Mouse (Mus musculus) forebrain, embryonic 11.5 days (tissue): ENCODE results near the gene Mcm9. TPM values are rescaled to one million over a fixed set of nuclear protein-coding genes. Genes with fewer than 3 reads are reported as not detected.

ENCODE experiments used
- ATAC-seq: fragments of 200-750 bp; cut with Nextera tagmentation; replicated peaks from 2 replicates; pipeline ENCODE4 v1.8.0; 2017; ENCODE audit warnings: moderate TSS enrichment; ENCODE audit not compliant: low FRiP score
- DNase-seq: peaks from one replicate; pipeline ENCODE4 v3.0.0-alpha.2; 2017; ENCODE audit warnings: low spot score
- H3K27ac ChIP-seq: fragments of 300-500 bp; sonication (generic); 2 replicates; pipeline ENCODE4 v1.5.1; 2014; ENCODE audit warnings: low read depth, low read length
- H3K27me3 ChIP-seq: fragments of 300-500 bp; sonication (generic); 2 replicates; pipeline ENCODE4 v1.6.1; 2014; ENCODE audit warnings: mild to moderate bottlenecking, low read length, mixed read lengths; ENCODE audit not compliant: control insufficient read depth, insufficient read depth
- H3K36me3 ChIP-seq: fragments of 300-500 bp; sonication (generic); 2 replicates; pipeline ENCODE4 v1.6.1; 2014; ENCODE audit warnings: mild to moderate bottlenecking, low read length, moderate library complexity, mixed read lengths; ENCODE audit not compliant: control insufficient read depth, insufficient read depth
- H3K4me1 ChIP-seq: fragments of 300-500 bp; sonication (generic); replicated peaks from 2 replicates; pipeline ENCODE4 v1.6.1; 2014; ENCODE audit warnings: low read length, mixed read lengths; ENCODE audit not compliant: control insufficient read depth, insufficient read depth
- H3K4me2 ChIP-seq: fragments of 300-500 bp; sonication (generic); 2 replicates; pipeline ENCODE4 v1.6.1; 2014; ENCODE audit warnings: low read depth, mild to moderate bottlenecking, low read length, moderate library complexity, mixed read lengths; ENCODE audit not compliant: severe bottlenecking
- H3K4me3 ChIP-seq: fragments of 300-500 bp; sonication (generic); 2 replicates; pipeline ENCODE4 v1.5.1; 2014; ENCODE audit warnings: low read depth, low read length
- H3K9ac ChIP-seq: fragments of 300-500 bp; sonication (generic); 2 replicates; pipeline ENCODE4 v1.6.1; 2014; ENCODE audit warnings: low read length
- H3K9me3 ChIP-seq: fragments of 300-500 bp; sonication (generic); 2 replicates; pipeline ENCODE4 v1.6.1; 2016; ENCODE audit warnings: low read length, mixed read lengths; ENCODE audit not compliant: control insufficient read depth
- WGBS: fragments of 180-500 bp; shearing (Covaris S2); extraction: QIAGEN DNeasy Blood & Tissue Kit; methylation state at CpG from one replicate; pipeline ENCODE4 v1.1.7; 2014; 5-methylcytosine and 5-hydroxymethylcytosine counted together
- polyA plus RNA-seq: library from polyadenylated mRNA; unstranded; fragments of >200 nt; fragmentation: Nextera tagmentation; extraction: Ambion mirVana; gene quantifications from 2 replicates; pipeline ENCODE4 v1.2.1, GENCODE M21; 2014

The Mcm9 gene
- polyA plus RNA-seq, 1 experiment from 2014 or later: 17.5 TPM

GRCm38 (mm10) chr10:53537596-53537995 is 92.6 kb downstream of the Mcm9 start:
- Histone ChIP-seq H3K9ac (no peak overlapping the region), H3K4me3 (no peak overlapping the region), H3K36me3 (no peaks in the 10 kb centered on the region; the same call in 1 of the 2 replicates), H3K27ac (no peak overlapping the region), H3K4me2 (no peak overlapping the region), H3K4me1 (no peaks in the 10 kb centered on the region), H3K9me3 (no peaks in the 10 kb centered on the region), H3K27me3 (no peaks in the 10 kb centered on the region)
- no peak for ATAC-seq
- 81% methylated on average over 7 of the region's 7 CpGs for WGBS
- no peak for DNase-seq

- WGBS: 82% methylated on average over 5 of the region's 5 CpGs
- no peaks in the 10 kb centered on the region for H3K4me1 ChIP-seq
These were observed 97.9 kb downstream of the Mcm9 start for GRCm38 (mm10) chr10:53532297-53532696.

GRCm38 (mm10) chr10:53527838-53528773 is 102.1 kb downstream of the Mcm9 start:
- no peak for DNase-seq
- WGBS: 39% methylated on average over 6 of the region's 6 CpGs
- Histone ChIP-seq H3K9ac (no peak overlapping the region), H3K4me2 (no peak overlapping the region), H3K27me3 (no peaks in the 10 kb centered on the region), H3K4me1 (no peaks in the 10 kb centered on the region), H3K4me3 (no peak overlapping the region), H3K36me3 (no peaks in the 10 kb centered on the region), H3K9me3 (no peaks in the 10 kb centered on the region), H3K27ac (no peak overlapping the region)
- ATAC-seq: 0 out of 2 replicates have a peak, but pooled peaks have one; percentile 21

More at GRCm38 (mm10) chr10:53532297-53532696, 97.9 kb downstream of the Mcm9 start:
- Histone ChIP-seq H3K4me3 (no peak overlapping the region), H3K9ac (no peak overlapping the region), H3K9me3 (no peaks in the 10 kb centered on the region), H3K27ac (no peak overlapping the region), H3K36me3 (no peaks in the 10 kb centered on the region), H3K4me2 (no peak overlapping the region), H3K27me3 (no peaks in the 10 kb centered on the region)
- DNase-seq: no peak
- ATAC-seq: no peak

- H3K9me3 ChIP-seq: no peaks in the 10 kb centered on the region
- no peaks in the 10 kb centered on the region for H3K4me1 ChIP-seq
- no peak overlapping the region for H3K27ac ChIP-seq
- DNase-seq: no peak
- WGBS: 90% methylated on average over 3 of the region's 3 CpGs
- ATAC-seq: no peak
- H3K4me2 ChIP-seq: no peak overlapping the region
- H3K36me3 ChIP-seq: no peaks in the 10 kb centered on the region
- no peak overlapping the region for H3K4me3 ChIP-seq
- H3K9ac ChIP-seq: no peak overlapping the region
- H3K27me3 ChIP-seq: no peaks in the 10 kb centered on the region
These were observed 102.9 kb downstream of the Mcm9 start for GRCm38 (mm10) chr10:53527344-53527743.

- Histone ChIP-seq H3K9me3 (no peaks in the 10 kb centered on the region), H3K9ac (no peak overlapping the region), H3K36me3 (no peaks in the 10 kb centered on the region), H3K27ac (no peak overlapping the region), H3K4me3 (no peak overlapping the region), H3K27me3 (no peaks in the 10 kb centered on the region), H3K4me2 (no peak overlapping the region), H3K4me1 (no peaks in the 10 kb centered on the region)
- no peak for ATAC-seq
- 93% methylated on average over 2 of the region's 2 CpGs for WGBS
- DNase-seq: no peak
These were observed 103.9 kb downstream of the Mcm9 start for GRCm38 (mm10) chr10:53526350-53526749.

- ATAC-seq (no peak), DNase-seq (no peak)
- Histone ChIP-seq H3K27me3 (no peaks in the 10 kb centered on the region), H3K4me2 (no peak overlapping the region), H3K4me1 (no peaks in the 10 kb centered on the region), H3K27ac (no peak overlapping the region), H3K4me3 (no peak overlapping the region), H3K9me3 (no peaks in the 10 kb centered on the region), H3K9ac (no peak overlapping the region), H3K36me3 (no peaks in the 10 kb centered on the region)
- WGBS: 67% methylated on average over 3 of the region's 3 CpGs
These were observed 104.8 kb downstream of the Mcm9 start for GRCm38 (mm10) chr10:53525265-53525976.

GRCm38 (mm10) chr10:53519068-53519954 is 110.9 kb downstream of the Mcm9 start:
- no peak overlapping the region for H3K27ac ChIP-seq
- WGBS: 76% methylated on average over 14 of the region's 14 CpGs
- no peak for DNase-seq

GRCm38 (mm10) chr10:53518599-53518913 is 111.7 kb downstream of the Mcm9 start:
- H3K9me3 ChIP-seq: no peaks in the 10 kb centered on the region
- ATAC-seq (no peak), DNase-seq (no peak)
- H3K9ac ChIP-seq: peak overlapping the region; percentile 16; the same call in 1 of the 2 replicates
- H3K27ac ChIP-seq: no peak overlapping the region
- no peak overlapping the region for H3K4me2 ChIP-seq
- H3K4me3 ChIP-seq: no peak overlapping the region
- H3K36me3 ChIP-seq: no peaks in the 10 kb centered on the region
- whole genome bisulfite sequencing: 27% methylated on average over 8 of the region's 8 CpGs
- peaks cover 6% of the 10 kb centered on the region; the same call in 1 of the 2 replicates for H3K4me1 ChIP-seq
- H3K27me3 ChIP-seq: peaks cover 3% of the 10 kb centered on the region; the same call in 1 of the 2 replicates

More at GRCm38 (mm10) chr10:53519068-53519954, 110.9 kb downstream of the Mcm9 start:
- H3K9me3 ChIP-seq: no peaks in the 10 kb centered on the region
- no peak overlapping the region for H3K4me2 ChIP-seq
- no peak overlapping the region for H3K9ac ChIP-seq
- H3K4me1 ChIP-seq: peaks cover 6% of the 10 kb centered on the region; the same call in 1 of the 2 replicates
- ATAC-seq: no peak
- no peaks in the 10 kb centered on the region for H3K36me3 ChIP-seq
- peaks cover 3% of the 10 kb centered on the region; the same call in 1 of the 2 replicates for H3K27me3 ChIP-seq
- H3K4me3 ChIP-seq: no peak overlapping the region
